Mouse (Mus musculus) left cerebral cortex, postnatal 10 days (tissue): ENCODE results near the gene Cdk17. TPM values are rescaled to one million over a fixed set of nuclear protein-coding genes. Genes with fewer than 3 reads are reported as not detected.

Experiments
- DNase-seq, 2 experiments: peaks; one replicate each; pipeline ENCODE4 v3.0.0; 2021 to 2022; ENCODE audit warnings: low spot score in 2 of 2, mixed read lengths in 1 of 2; ENCODE audit errors: extremely low spot score in 1 of 2
- intact Hi-C: fragments of 180-260 bp; cut with DNase I; formaldehyde crosslinking; loops from one replicate; pipeline ENCODE4 v1.15.1; 2025
- total RNA-seq, 2 experiments: library from RNA; stranded (reverse); gene quantifications; 2 replicates each; pipeline ENCODE4 v1.2.3; 2021

Cdk17 gene
- total RNA-seq, 2 experiments from 2014 or later, result 141 to 150 TPM

DNA sequence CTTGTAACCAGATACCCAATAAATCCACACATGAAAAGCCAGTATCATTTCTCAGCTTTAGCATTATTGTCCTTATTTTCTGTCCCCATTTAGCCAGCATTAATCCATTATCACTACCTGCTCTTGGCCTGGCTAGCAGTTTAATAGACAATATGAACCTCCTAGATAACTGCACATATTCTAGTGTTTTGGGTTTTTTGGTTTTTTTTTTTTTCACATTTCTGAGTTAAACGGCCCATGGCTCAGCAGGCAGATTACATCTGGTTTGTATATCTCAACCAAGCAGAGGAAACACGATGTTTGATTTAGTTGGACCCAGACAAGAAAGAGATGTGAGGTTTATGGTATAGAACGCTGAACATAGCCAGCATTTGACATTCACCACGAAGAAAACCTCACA lies 109.1 kb downstream of the Cdk17 start:
- DNase-seq, result no peak
- intact Hi-C loops, result loop anchor here (5.0 to 10.0 kb wide), 2 partner anchors 107 to 195 kb away; partner anchors contain the start of gene Cdk17

DNA sequence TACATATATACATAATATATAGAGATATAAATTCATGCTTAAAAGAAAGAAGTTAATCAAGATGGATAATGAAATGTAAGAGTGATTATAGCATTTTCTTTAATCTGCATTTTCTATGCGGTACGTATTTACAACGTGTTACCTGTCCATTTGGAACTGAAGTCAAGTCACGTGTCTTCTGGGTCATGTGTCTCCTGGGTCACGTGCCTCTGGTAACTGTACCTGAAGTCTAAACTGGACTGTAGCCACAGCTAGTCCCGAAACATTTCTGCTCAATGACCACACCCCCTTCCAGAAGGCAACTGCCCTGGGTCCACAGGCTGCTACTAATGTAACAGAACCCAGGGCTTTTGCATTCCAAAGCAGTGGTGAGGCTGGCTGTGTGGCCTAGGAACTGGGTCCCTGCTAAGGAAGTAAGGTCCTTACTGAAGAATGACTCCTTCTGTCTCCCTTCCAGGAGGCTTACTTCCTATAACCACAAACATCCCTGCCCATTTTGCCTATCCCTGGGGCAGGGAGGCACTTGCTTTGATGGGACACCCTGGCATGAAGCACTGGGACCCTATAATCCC lies 110.3 kb downstream of the Cdk17 start:
- intact Hi-C loops, result loop anchor here (5.0 to 10.0 kb wide), 2 partner anchors 109 to 196 kb away; partner anchors contain the start of gene Cdk17

DNA sequence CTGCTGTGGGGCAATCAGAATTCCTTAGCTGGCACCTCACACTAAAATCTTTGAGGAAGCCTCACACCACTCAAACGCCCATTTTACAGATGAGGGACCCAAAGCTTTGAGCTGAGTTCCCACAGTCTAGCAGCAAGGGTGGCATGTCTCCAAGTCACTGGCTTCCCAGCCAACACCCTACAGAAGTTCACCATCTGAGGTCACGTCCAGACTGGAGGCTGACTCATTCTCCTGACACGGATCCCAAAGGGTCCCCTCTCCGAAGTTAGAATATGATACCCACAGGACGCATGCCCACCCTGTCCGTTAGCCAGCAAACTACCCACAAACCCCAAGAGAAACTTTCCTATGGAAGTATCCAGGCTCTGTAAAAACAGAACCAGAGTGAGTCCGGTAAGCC lies 111.2 kb downstream of the Cdk17 start:
- intact Hi-C loops, result loop anchor here (5.0 to 10.0 kb wide), 2 partner anchors 110 to 197 kb away; partner anchors contain the start of gene Cdk17
- no peak for DNase-seq

More for the DNA sequence above, 110.3 kb downstream of the Cdk17 start:
- no peak for DNase-seq

DNA sequence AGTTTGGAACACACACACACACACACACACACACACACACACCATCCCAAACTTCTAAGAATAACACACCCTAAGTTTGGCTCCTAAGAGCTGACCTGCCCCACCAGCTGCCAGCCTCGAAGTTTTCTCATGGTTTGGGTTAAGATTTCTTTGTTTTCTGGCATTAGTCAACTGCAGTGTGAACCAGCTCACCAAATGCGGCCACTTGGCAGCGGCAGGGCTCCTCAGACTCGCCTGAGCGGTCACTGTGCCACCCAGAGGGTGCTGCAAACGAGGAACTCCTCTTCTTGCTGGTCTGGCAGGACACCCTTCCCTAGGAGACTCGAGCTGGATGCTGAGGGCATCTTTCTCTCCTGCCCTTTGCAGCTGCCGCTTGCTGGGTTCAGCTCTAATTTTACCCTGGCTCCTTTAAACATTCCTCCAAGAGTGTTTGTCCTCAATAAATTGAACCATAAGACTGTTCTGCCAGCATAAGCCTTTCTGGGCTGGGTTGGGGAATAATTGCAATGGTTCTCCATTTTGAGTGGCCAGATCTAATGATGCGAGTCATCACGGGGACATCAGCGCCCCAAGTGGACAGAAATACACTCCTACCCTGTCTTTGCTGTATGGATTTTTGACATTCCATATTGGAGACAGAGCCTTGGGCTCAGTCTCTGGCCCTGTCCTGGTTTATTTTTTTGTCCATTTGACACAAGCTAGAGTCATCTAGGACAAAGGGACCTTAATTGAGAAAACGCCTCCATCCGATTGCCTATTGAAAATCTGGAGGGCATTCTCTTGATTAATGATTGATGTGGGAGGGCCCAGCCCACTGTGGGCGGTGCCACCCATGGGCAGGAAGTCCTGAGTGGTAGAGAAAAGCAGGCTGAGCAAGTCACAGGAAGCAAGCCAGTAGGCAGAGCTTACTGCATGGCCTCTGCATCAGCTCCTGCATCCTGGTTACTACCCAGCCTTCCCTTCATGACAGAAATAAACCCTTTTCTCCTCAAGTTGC lies 112.6 kb downstream of the Cdk17 start:
- no peak for DNase-seq
- intact Hi-C loops, result loop anchor here (5.0 to 10.0 kb wide), 2 partner anchors 111 to 198 kb away; partner anchors contain the start of gene Cdk17

DNA sequence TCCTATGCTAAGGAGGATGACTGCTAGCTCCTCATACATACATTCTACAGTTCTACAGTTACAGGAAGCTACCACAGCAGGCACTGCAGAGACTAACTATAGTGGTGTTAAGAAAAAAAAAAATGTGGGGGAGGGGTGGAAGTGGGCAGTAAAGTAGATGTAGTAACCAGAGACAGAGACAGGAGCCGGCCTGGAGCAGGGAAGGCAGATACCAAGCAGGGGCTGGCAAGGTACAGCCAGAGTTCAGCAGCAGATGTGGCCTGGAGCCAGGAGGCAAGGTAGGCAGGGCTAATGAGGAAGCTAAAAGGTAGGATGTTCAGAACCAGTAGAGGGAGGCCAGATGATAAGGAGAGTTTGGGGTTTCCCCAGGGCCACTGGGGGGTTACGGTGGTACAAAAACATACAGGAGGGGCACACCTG lies 113.6 kb downstream of the Cdk17 start:
- intact Hi-C loops, result loop anchor here (5.0 to 10.0 kb wide), 2 partner anchors 112 to 199 kb away; partner anchors contain the start of gene Cdk17
- peak in 1 of 2 experiments; percentile 55 for DNase-seq

DNA sequence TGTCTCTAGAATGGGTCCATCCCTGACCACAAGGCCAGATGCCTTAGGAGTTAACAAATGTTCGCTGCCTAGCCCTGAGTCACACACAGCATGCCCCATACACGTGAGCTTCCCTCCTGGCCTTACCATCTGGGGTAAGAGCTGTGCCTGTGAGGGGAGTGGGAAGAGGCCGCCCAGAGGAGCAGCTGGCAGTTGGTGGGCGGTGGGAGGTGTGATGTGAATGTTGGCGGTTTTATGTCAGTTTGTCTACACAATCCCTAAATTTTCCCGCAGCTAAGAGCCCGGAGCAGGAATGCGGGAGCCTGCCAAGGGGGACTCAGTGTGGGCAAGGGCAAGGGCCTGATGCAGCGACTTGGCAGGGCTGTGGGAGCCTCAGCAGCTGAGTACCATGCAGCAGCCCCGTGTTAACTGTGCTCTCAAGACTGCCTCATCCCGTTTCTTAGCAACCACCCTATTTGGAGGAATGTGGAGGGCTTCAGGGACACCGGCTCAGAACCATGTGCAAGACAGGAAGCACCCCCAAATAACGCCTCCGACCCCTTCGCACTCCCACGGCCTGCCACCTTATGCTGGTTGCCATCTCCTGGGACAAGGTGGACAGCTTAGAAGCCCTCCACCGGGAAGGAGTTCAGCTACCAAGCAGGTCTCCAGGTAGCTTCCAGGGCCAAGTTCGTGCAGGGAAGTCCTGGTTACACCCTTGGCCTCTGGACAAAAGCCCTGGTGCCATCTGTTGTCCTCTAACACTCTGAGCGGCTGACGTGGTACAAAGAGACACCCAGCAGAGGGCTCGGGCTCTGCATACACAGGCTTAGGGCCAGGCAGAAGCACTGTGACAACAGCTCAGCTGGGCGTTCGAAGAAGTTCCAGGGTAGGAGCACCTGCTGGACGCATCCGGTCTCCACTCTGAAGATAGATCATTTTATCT lies 114.8 kb downstream of the Cdk17 start:
- peak; percentile 81 to 87 for DNase-seq
- intact Hi-C loops, result loop anchor here (10.0 kb wide), 1 partner anchor 201 kb away; no protein-coding TSS in a partner anchor

DNA sequence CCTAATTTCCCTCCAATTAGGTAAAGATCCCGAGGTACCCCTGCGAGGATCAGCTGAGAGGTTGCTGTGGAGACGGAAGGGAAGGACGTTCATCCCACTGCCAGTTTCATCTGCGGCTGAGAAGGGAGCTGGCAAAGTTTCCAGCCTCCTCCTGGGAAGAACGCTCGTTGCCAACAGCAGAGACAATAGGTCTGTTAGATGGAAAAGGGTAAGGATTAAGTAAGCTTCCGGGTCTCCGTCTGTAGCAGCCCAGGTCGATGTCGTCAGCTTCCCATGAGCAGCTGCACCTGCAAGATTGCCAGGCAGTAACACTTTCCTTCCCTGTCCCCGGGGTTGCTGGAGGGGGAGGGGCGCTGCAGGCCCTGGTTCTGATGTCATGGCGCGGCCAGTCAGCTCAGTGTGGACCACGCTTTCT lies 115.7 kb downstream of the Cdk17 start:
- DNase-seq, result peak; percentile 85 to 88
- intact Hi-C loops, result loop anchor here (10.0 kb wide), 1 partner anchor 202 kb away; no protein-coding TSS in a partner anchor

DNA sequence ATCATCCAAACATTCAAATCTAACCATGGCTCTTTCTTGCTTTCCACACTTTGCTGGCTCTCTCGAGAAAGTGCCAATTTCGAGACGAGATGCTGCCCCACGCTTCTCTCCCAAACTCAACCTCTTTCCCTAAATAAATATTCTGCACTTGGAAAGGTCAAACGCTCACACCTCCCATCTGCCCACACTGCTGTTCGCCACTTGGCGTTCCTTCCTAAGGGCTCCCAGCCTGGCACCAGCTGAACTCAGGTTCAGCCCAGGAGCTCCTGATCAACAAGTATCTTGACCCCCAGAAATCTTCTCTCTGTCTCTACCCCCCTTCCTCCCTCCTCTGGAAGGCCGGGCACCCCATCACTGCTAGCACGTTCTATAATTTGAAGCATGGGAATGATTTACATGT lies 116.2 kb downstream of the Cdk17 start:
- DNase-seq, result no peak
- intact Hi-C loops, result loop anchor here (10.0 kb wide), 1 partner anchor 202 kb away; no protein-coding TSS in a partner anchor

DNA sequence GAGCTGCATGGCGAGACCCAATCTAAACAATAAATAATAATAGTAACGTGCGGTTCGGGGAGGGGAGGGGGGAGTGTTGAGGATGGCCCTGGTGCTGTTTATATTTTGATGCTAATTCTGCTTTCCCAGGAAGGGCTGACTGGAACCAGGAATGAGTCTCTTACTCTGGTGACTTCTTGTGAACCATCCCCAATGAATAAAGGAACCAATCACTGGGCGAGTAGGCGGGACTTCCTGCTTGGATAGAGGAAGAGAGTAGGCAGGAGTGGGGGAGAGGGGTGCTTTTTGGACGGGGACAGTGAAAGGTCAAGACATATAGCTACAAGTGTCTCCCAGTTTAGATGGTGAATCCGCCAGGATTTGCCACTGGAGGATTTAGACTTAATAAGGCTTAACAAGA lies 117.7 kb downstream of the Cdk17 start:
- DNase-seq, result no peak
- intact Hi-C loops, result loop anchor here (10.0 kb wide), 1 partner anchor 204 kb away; no protein-coding TSS in a partner anchor

DNA sequence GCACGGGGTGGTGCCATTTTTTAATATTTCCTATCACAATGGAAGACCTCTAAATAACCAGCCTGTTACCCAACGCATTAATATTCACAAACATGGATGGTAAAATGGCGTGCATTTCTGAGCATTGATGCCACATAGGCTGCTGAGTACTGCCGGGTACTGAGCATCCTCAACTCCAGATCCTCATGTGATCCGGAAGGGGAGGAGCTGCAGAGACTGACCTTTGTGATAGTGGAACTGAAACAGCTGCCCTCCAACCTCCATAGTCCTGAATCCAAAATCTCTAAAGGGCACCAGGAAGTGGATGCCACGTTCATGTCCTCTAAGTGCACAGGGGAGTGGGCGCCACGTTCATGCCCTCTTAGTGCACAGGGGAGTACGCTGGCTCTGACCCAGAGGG lies 118.4 kb downstream of the Cdk17 start:
- intact Hi-C loops, result loop anchor here (10.0 kb wide), 1 partner anchor 204 kb away; no protein-coding TSS in a partner anchor

DNA sequence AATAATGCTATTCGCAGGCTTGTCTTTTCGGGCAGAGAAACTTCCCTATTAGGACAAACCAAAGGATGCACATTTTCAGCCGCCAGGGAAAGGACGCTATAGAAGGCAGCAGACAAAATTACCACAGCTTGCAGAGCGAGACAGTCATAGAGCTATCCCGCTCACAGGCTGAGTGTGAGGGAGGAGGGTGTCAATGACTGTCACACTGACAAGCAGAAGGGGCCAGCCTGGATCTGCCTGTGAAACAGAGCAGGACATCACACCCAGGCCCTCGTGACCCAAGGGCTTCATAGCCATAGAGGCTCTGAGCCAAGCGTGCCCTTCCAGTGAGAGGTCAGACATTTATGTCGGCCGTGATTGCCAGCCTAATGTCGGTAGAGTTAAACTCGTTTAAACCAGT lies 119.9 kb downstream of the Cdk17 start:
- DNase-seq, result peak in 1 of 2 experiments; percentile 46
- intact Hi-C loops, result no loop called here

More for the DNA sequence above, 118.4 kb downstream of the Cdk17 start:
- no peak for DNase-seq

DNA sequence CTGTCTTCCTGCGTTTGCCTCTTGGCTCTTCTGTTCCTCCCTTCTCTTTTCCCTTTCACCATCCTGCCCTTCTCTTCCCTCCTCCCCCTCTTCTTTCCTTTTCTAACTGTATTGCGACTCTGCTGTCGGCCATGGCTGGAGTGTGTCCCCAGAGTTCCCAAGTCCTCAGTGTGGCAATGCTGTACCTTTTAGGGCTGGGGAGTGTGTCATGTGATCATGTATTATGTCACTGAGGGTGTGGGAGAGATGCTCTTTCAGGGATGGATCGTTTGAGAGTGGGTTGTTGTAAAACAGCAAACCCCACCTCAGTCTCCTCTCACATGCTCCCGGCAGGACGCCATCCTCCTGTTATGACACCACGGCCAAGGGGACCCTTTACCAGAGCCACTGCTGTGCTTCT lies 120.4 kb downstream of the Cdk17 start:
- no peak for DNase-seq

DNA sequence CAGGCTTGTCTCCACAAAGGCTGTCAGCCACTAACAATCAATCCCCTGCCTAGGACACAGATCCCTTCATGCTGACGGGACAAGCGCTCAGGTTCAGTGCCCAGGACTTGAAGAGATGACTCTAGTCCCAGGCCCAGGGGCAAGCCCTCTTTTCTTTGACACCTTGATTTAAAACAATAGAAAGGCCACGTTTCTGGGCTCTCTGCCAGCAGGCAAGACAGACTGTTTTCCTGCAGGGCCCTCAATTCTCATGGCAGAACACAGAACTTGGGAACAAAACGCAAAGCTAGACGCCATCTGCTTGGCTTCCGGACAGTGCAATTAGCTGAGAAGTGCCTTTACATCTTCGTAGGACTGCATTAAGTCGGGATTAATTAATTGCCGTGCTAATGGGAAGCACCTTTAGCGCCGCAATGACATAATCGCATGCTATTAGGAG lies 121.9 kb downstream of the Cdk17 start:
- DNase-seq, result peak in 1 of 2 experiments; percentile 78
- intact Hi-C loops, result no loop called here

More for the DNA sequence above, 120.4 kb downstream of the Cdk17 start:
- intact Hi-C loops, result no loop called here

DNA sequence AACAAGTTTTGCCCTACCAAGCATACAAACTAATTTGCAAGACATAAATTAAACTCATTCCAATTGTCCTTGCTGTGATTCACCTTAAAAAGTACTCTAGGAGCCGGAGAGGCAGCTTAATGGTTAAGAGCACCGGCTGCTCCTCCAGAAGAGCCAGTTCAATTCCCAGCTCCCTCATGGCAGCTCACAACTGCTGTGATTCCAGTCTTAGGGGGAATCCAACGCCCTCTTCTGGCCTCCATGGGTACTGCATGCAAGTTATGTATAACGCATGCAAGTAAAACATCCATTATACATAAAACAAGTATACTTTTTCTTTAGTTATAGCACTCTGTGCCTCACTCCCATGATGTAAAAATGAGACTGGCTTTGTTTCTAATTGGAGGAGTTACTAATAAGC lies 122.6 kb downstream of the Cdk17 start:
- no peak for DNase-seq
- intact Hi-C loops, result no loop called here

DNA sequence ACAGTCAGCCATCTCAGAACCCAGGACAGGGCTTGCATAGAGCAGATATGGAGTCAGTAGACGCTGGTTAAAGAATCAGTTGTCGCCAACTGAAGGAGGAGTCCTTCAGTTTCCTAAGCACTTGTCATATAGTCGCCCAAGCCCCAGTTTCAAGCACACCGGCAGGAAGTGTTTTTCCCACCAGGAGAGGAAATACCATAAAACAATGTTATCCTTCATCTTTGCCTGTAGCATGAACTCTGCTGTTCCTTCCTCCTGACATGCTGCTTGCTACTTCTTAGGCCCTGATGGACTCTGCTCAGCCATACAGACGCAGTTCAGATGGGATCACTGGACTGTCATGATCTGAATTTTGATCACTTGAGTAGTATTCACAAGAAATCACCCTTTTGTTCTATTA lies 124.8 kb downstream of the Cdk17 start:
- no peak for DNase-seq
- intact Hi-C loops, result no loop called here

DNA sequence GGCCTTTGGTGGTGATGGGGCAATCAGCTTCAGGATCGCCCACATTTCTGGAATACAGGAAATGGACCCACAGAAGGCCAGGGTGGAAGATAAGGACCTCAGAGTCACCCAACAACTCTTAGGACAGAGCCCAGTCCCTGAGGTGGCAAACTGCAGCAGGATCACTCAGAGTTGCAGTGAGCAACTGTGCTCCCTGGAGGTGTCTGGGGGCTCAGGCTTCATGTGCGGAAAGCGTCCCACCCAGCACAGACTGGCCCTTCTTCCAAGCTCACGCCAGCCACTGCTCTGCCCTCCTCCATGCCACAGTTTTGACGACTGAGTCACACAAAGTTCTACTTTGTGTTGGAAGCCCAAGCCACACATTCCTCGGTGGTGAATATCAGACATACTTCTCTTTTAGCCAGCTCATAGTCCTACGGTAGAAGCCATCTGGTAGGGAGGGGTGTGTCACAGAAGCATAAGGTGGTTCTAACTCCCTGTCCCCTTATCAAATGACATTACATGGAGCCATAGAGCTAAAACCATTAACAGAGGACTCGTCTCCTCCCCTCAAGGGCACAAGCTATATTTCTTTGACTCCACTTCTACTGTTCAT lies 127.0 kb downstream of the Cdk17 start:
- DNase-seq, result no peak
- intact Hi-C loops, result no loop called here

DNA sequence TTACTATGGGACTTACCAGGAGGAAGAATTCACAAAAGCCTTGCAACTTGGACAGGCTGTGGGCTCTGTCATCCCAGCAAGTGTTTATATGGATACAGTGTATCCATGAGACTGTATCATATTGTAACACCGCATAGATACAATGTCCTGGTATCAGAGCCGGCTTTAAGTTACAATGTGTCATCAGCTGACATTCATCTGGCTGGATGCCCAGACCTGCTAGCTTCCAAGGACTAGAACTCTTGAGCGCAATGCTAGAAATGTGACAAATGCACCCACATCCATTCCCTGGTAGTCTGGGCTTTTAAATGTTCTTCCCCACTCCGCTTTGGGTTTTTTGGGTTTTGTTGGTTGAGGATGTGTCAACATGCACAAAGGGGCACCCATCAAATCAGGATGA lies 127.7 kb downstream of the Cdk17 start:
- peak in 1 of 2 experiments; percentile 67 for DNase-seq
- intact Hi-C loops, result no loop called here

DNA sequence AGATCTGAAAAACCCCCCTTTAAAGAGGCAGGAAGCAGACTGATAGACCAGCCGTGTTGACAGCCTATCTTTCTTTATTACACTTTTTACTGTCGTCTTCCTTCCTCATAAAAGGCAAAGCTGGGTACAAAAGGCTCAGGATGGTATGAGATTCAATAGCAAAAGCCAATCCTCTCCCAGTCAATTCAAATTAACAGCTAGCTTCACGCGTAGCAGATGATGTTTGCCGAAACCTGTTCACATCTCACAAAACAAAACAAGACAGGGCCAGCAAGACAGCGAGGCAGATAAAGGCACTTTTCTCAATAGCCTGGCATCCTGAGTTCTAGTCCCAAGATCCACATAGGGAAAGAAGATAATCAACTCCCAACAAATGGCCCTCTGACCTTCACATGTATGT lies 128.7 kb downstream of the Cdk17 start:
- DNase-seq, result no peak
- intact Hi-C loops, result no loop called here
